Mouse (Mus musculus) limb, embryonic 10.5 days (tissue): ENCODE measurements around the gene Cyren. TPM values are rescaled to one million over a fixed set of nuclear protein-coding genes. Genes with fewer than 3 reads are reported as not detected.
A peak's percentile ranks its signal among the peaks of the same experiment; 100 is the strongest.

Source experiments
- DNase-seq: peaks from one replicate; pipeline ENCODE4 v3.0.0-alpha.2; 2017; ENCODE audit warnings: low spot score
- H3K27ac ChIP-seq: fragments of 300-500 bp; sonication (generic); 2 replicates; pipeline ENCODE4 v1.5.1; 2016; ENCODE audit warnings: mild to moderate bottlenecking
- H3K27me3 ChIP-seq: fragments of 300-500 bp; sonication (generic); 2 replicates; pipeline ENCODE4 v1.6.1; 2016; ENCODE audit warnings: low read depth, mild to moderate bottlenecking; ENCODE audit not compliant: poor library complexity, severe bottlenecking
- H3K36me3 ChIP-seq: fragments of 300-500 bp; sonication (generic); 2 replicates; pipeline ENCODE4 v1.6.1; 2016; ENCODE audit warnings: mild to moderate bottlenecking, moderate library complexity
- H3K4me1 ChIP-seq: fragments of 300-500 bp; sonication (generic); 2 replicates; pipeline ENCODE4 v1.6.1; 2016
- H3K4me3 ChIP-seq: fragments of 300-500 bp; sonication (generic); 2 replicates; pipeline ENCODE4 v1.5.1; 2016; ENCODE audit warnings: mild to moderate bottlenecking, moderate library complexity
- H3K9me3 ChIP-seq: fragments of 300-500 bp; sonication (generic); replicated peaks from 2 replicates; pipeline ENCODE4 v1.6.1; 2016; ENCODE audit warnings: mild to moderate bottlenecking
- WGBS: fragments of 180-500 bp; shearing (Covaris S2); methylation state at CpG from one replicate; pipeline ENCODE4 v1.1.7; 2016; 5-methylcytosine and 5-hydroxymethylcytosine counted together
- polyA plus RNA-seq: library from polyadenylated mRNA; unstranded; fragments of >200 nt; fragmentation: Nextera tagmentation; extraction: Ambion mirVana; gene quantifications from 2 replicates; pipeline ENCODE4 v1.2.1, GENCODE M21; 2016

Gene Cyren
- polyA plus RNA-seq, 1 experiment from 2014 or later, result 20.1 TPM

GRCm38 (mm10) chr6:34887131-34887850, 9.4 kb upstream of the Cyren start:
- Histone ChIP-seq H3K27me3 (no peaks in the 10 kb centered on the region), H3K4me1 (no peaks in the 10 kb centered on the region), H3K36me3 (peaks cover 82% of the 10 kb centered on the region), H3K27ac (no peak overlapping the region), H3K4me3 (no peak overlapping the region), H3K9me3 (no peaks in the 10 kb centered on the region)
- 88% methylated on average over 6 of the region's 6 CpGs for WGBS
- no peak for DNase-seq

- DNase-seq, result no peak
- Histone ChIP-seq H3K27me3 (no peaks in the 10 kb centered on the region), H3K4me1 (no peaks in the 10 kb centered on the region), H3K27ac (no peak overlapping the region), H3K4me3 (no peak overlapping the region), H3K36me3 (peaks cover 77% of the 10 kb centered on the region), H3K9me3 (no peaks in the 10 kb centered on the region)
- WGBS, result 91% methylated on average over 7 of the region's 7 CpGs
Measured at GRCm38 (mm10) chr6:34884724-34885123, 6.9 kb upstream of the Cyren start.

GRCm38 (mm10) chr6:34879911-34880475, 2.1 kb upstream of the Cyren start:
- no peaks in the 10 kb centered on the region for H3K9me3 ChIP-seq
- H3K36me3 ChIP-seq, result peaks cover 54% of the 10 kb centered on the region
- WGBS, result 57% methylated on average over 6 of the region's 6 CpGs
- H3K4me1 ChIP-seq, result peaks cover 27% of the 10 kb centered on the region
- no peaks in the 10 kb centered on the region for H3K27me3 ChIP-seq
- H3K4me3 ChIP-seq, result no peak overlapping the region
- no peak overlapping the region for H3K27ac ChIP-seq
- no peak for DNase-seq

- WGBS, result 92% methylated on average over 16 of the region's 16 CpGs
Measured at GRCm38 (mm10) chr6:34879101-34879740, 1.4 kb upstream of the Cyren start.

GRCm38 (mm10) chr6:34876835-34877156, 1.1 kb downstream of the Cyren start:
- Histone ChIP-seq H3K9me3 (no peaks in the 10 kb centered on the region), H3K27ac (peak overlapping the region; percentile 92), H3K36me3 (peaks cover 51% of the 10 kb centered on the region), H3K27me3 (no peaks in the 10 kb centered on the region), H3K4me1 (peaks cover 27% of the 10 kb centered on the region), H3K4me3 (peak overlapping the region; percentile 79)
- peak; percentile 31 for DNase-seq
- WGBS, result 12% methylated on average over 2 of the region's 2 CpGs

More at GRCm38 (mm10) chr6:34879101-34879740, 1.4 kb upstream of the Cyren start:
- no peak for DNase-seq
- H3K27ac ChIP-seq, result no peak overlapping the region
- H3K27me3 ChIP-seq, result no peaks in the 10 kb centered on the region
- H3K4me3 ChIP-seq, result no peak overlapping the region
- peaks cover 27% of the 10 kb centered on the region for H3K4me1 ChIP-seq
- H3K9me3 ChIP-seq, result no peaks in the 10 kb centered on the region
- peaks cover 53% of the 10 kb centered on the region for H3K36me3 ChIP-seq

GRCm38 (mm10) chr6:34875966-34876834, 1.7 kb downstream of the Cyren start:
- peak; percentile 30 for DNase-seq
- H3K27ac ChIP-seq, result peak overlapping the region; percentile 92; the same call in 1 of the 2 replicates
- peak overlapping the region; percentile 79 for H3K4me3 ChIP-seq
- H3K27me3 ChIP-seq, result no peaks in the 10 kb centered on the region
- H3K36me3 ChIP-seq, result peaks cover 47% of the 10 kb centered on the region
- WGBS, result 54% methylated on average over 12 of the region's 12 CpGs
- peaks cover 27% of the 10 kb centered on the region for H3K4me1 ChIP-seq
- H3K9me3 ChIP-seq, result no peaks in the 10 kb centered on the region

- peaks cover 27% of the 10 kb centered on the region for H3K4me1 ChIP-seq
- 0 out of 2 replicates have a peak overlapping the region, but pooled peaks have one; percentile 19 for H3K27ac ChIP-seq
- H3K36me3 ChIP-seq, result peaks cover 38% of the 10 kb centered on the region
- no peaks in the 10 kb centered on the region for H3K27me3 ChIP-seq
- no peaks in the 10 kb centered on the region for H3K9me3 ChIP-seq
- 87% methylated on average over 15 of the region's 15 CpGs for WGBS
- DNase-seq, result peak; percentile 29
- no peak overlapping the region for H3K4me3 ChIP-seq
Measured at GRCm38 (mm10) chr6:34875268-34875761, 2.5 kb downstream of the Cyren start.

- 75% methylated on average over 21 of the region's 21 CpGs for WGBS
- Histone ChIP-seq H3K27me3 (no peaks in the 10 kb centered on the region), H3K4me1 (peaks cover 27% of the 10 kb centered on the region), H3K9me3 (no peaks in the 10 kb centered on the region), H3K4me3 (no peak overlapping the region), H3K27ac (no peak overlapping the region), H3K36me3 (peaks cover 36% of the 10 kb centered on the region)
- peak; percentile 25 for DNase-seq
Measured at GRCm38 (mm10) chr6:34874101-34874921, 3.5 kb downstream of the Cyren start.

GRCm38 (mm10) chr6:34872871-34873270, 5.0 kb downstream of the Cyren start:
- no peak overlapping the region for H3K27ac ChIP-seq
- H3K4me3 ChIP-seq, result no peak overlapping the region
- no peak for DNase-seq
- WGBS, result 88% methylated on average over 10 of the region's 10 CpGs
- peaks cover 15% of the 10 kb centered on the region for H3K4me1 ChIP-seq
- no peaks in the 10 kb centered on the region for H3K9me3 ChIP-seq
- peaks cover 36% of the 10 kb centered on the region for H3K36me3 ChIP-seq
- H3K27me3 ChIP-seq, result no peaks in the 10 kb centered on the region

GRCm38 (mm10) chr6:34871929-34872328, 5.9 kb downstream of the Cyren start:
- Histone ChIP-seq H3K4me3 (no peak overlapping the region), H3K36me3 (peaks cover 36% of the 10 kb centered on the region), H3K27me3 (no peaks in the 10 kb centered on the region), H3K4me1 (peaks cover 10% of the 10 kb centered on the region), H3K27ac (no peak overlapping the region), H3K9me3 (no peaks in the 10 kb centered on the region)
- peak; percentile 21 for DNase-seq
- WGBS, result 92% methylated on average over 7 of the region's 7 CpGs

GRCm38 (mm10) chr6:34870724-34871123, 7.1 kb downstream of the Cyren start:
- no peak overlapping the region for H3K4me3 ChIP-seq
- H3K9me3 ChIP-seq, result no peaks in the 10 kb centered on the region
- no peak overlapping the region for H3K27ac ChIP-seq
- 90% methylated on average over 5 of the region's 5 CpGs for WGBS
- 0 out of 2 replicates have a peak, but pooled peaks cover 2% of the 10 kb centered on the region for H3K4me1 ChIP-seq
- H3K27me3 ChIP-seq, result no peaks in the 10 kb centered on the region
- DNase-seq, result no peak
- H3K36me3 ChIP-seq, result peaks cover 29% of the 10 kb centered on the region

- Histone ChIP-seq H3K4me1 (no peaks in the 10 kb centered on the region), H3K27me3 (no peaks in the 10 kb centered on the region), H3K9me3 (no peaks in the 10 kb centered on the region), H3K36me3 (peaks cover 23% of the 10 kb centered on the region), H3K4me3 (no peak overlapping the region), H3K27ac (peak overlapping the region; percentile 44; the same call in 1 of the 2 replicates)
- DNase-seq, result no peak
- WGBS, result 84% methylated on average over 5 of the region's 5 CpGs
Measured at GRCm38 (mm10) chr6:34870136-34870535, 7.7 kb downstream of the Cyren start.
